Mouse (Mus musculus) neural tube, embryonic 12.5 days (tissue): ENCODE measurements at regions not wholly inside any gene's neighbourhood (a gene's known extent, or its start where the extent isn't known, plus 50 kb on each side); places are given as distances from the start of the nearest gene placed in this dataset.
A peak's percentile ranks its signal among the peaks of the same experiment; 100 is the strongest.

Experiments
- ATAC-seq: fragments of 200-750 bp; cut with Nextera tagmentation; 2 replicates; pipeline ENCODE4 v1.8.0; 2017; ENCODE audit warnings: low read depth, mild to moderate bottlenecking, moderate TSS enrichment, moderate library complexity; ENCODE audit not compliant: low FRiP score
- H3K27ac ChIP-seq: fragments of 300-500 bp; sonication (generic); 2 replicates; pipeline ENCODE4 v1.5.1; 2016
- H3K27me3 ChIP-seq: fragments of 300-500 bp; sonication (generic); replicated peaks from 2 replicates; pipeline ENCODE4 v1.6.1; 2016; ENCODE audit warnings: mild to moderate bottlenecking
- H3K36me3 ChIP-seq: fragments of 300-500 bp; sonication (generic); 2 replicates; pipeline ENCODE4 v1.6.1; 2016; ENCODE audit warnings: mild to moderate bottlenecking
- H3K4me1 ChIP-seq: fragments of 300-500 bp; sonication (generic); 2 replicates; pipeline ENCODE4 v1.6.1; 2016
- H3K4me2 ChIP-seq: fragments of 300-500 bp; sonication (generic); replicated peaks from 2 replicates; pipeline ENCODE4 v1.6.1; 2016; ENCODE audit warnings: mild to moderate bottlenecking
- H3K4me3 ChIP-seq: fragments of 300-500 bp; sonication (generic); 2 replicates; pipeline ENCODE4 v1.5.1; 2016
- H3K9ac ChIP-seq: fragments of 300-500 bp; sonication (generic); 2 replicates; pipeline ENCODE4 v1.6.1; 2016; ENCODE audit warnings: mild to moderate bottlenecking
- H3K9me3 ChIP-seq: fragments of 300-500 bp; sonication (generic); 2 replicates; pipeline ENCODE4 v1.6.1; 2016; ENCODE audit warnings: mild to moderate bottlenecking
- WGBS: fragments of 180-500 bp; shearing (Covaris S2); methylation state at CpG from one replicate; pipeline ENCODE4 v1.1.7; 2016; 5-methylcytosine and 5-hydroxymethylcytosine counted together

DNA sequence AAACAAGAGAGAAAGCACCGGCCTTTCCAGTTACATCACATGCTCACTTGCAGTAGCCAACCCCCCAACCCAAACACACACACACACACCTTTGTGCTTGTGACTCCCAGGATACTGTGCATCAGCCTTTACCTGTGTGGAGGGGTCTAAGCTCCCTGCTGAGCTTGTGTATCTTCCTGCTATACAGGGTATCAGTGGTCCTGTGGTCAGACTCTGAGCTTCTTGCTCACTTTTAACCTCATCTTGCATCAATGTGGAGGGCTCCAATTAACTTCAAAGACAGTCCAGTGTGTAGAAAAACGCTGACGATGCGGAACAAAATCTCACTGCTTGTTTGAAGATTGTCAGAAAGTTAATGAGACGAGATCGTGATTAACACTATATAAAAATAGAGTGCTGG is 71.4 kb upstream of the Gypa start:
- Histone ChIP-seq H3K9ac (no peak overlapping the region), H3K36me3 (no peaks in the 10 kb centered on the region), H3K9me3 (no peaks in the 10 kb centered on the region), H3K27ac (no peak overlapping the region), H3K27me3 (no peaks in the 10 kb centered on the region), H3K4me3 (no peak overlapping the region), H3K4me2 (no peak overlapping the region), H3K4me1 (no peaks in the 10 kb centered on the region)
- 94% methylated on average over 6 of the region's 6 CpGs for WGBS
- ATAC-seq, result no peak

DNA sequence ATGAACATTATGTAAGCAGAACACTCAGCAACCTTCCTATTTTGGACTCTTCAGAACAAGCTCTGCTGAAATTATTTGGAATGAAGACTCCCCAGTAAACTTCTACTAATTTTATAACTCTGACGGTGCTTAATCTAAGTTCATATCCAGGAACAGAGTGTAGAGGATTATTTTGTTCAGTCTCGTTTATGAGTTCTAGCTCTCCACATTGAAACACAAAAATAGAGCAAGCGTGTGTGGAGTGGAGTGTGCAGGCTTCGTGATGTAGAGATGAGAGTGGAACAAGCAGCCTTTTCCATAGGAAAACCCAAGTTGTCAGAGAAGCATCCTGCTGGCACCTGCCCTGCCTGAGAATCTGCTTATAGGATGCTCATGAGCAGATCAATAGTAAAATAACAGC is 77.5 kb upstream of the Gypa start:
- Histone ChIP-seq H3K36me3 (no peaks in the 10 kb centered on the region), H3K9me3 (no peaks in the 10 kb centered on the region), H3K27ac (no peak overlapping the region), H3K4me2 (no peak overlapping the region), H3K27me3 (no peaks in the 10 kb centered on the region), H3K4me1 (no peaks in the 10 kb centered on the region), H3K9ac (no peak overlapping the region), H3K4me3 (no peak overlapping the region)
- ATAC-seq, result no peak
- 91% methylated on average over 4 of the region's 4 CpGs for WGBS

DNA sequence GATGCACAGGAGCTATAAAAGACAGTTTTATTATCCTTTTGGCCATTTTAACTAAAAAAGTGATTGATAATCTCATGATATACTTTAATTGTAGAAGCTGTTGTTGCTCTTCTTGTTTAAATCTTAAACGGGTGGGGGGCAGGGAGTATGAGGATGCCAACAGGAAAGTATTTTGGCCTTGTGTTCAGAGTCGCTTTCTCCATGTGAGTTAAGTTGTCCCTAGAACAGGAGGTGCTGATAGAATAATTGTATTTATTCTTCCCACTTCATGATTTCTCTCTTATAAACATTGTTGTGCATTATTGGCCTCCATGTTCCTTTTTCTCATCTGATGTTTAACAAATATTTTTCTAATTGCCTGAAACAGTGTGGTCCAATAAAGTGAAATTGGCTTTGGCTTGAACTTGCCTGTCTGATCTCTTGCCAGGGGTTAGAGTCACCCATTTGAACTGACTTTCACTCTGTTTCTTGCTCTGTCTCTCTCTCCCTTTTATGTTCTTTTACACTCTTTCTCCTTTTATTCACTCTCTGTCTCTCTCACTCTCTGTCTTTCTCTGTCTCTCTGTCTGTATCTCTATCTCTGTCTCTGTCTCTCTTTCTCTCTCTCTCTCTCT is 93.9 kb upstream of the Gypa start:
- 87% methylated on average over 2 of the region's 2 CpGs for WGBS
- Histone ChIP-seq H3K4me3 (no peak overlapping the region), H3K9ac (no peak overlapping the region), H3K27ac (no peak overlapping the region), H3K36me3 (no peaks in the 10 kb centered on the region), H3K27me3 (no peaks in the 10 kb centered on the region), H3K4me1 (no peaks in the 10 kb centered on the region), H3K4me2 (no peak overlapping the region), H3K9me3 (no peaks in the 10 kb centered on the region)
- ATAC-seq, result no peak

DNA sequence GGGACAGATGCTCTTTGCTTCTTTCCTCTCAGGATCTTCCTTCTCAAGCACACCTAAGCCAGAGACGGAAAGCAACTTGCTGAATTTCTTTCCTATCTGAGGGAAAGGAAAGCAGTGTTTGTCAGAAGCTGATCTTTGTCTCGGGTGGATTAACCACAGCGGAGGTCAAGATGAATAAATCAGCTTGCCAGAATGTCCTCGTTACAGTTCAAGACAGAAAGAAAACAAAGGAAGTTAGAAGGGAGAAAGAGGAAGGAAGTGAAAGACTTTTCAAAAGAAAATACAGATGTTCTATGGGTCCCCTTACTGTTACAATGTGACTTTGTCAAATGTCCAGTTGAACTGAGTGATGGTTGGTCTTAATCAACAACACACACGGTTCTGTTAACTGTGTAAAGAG is 98.6 kb upstream of the Gypa start:
- WGBS, result 55% methylated on average over 5 of the region's 5 CpGs
- H3K4me2 ChIP-seq, result no peak overlapping the region
- no peaks in the 10 kb centered on the region for H3K36me3 ChIP-seq
- H3K9me3 ChIP-seq, result no peaks in the 10 kb centered on the region
- no peak overlapping the region for H3K27ac ChIP-seq
- H3K4me3 ChIP-seq, result no peak overlapping the region
- H3K9ac ChIP-seq, result no peak overlapping the region
- no peak for ATAC-seq
- H3K4me1 ChIP-seq, result no peaks in the 10 kb centered on the region
- no peaks in the 10 kb centered on the region for H3K27me3 ChIP-seq

DNA sequence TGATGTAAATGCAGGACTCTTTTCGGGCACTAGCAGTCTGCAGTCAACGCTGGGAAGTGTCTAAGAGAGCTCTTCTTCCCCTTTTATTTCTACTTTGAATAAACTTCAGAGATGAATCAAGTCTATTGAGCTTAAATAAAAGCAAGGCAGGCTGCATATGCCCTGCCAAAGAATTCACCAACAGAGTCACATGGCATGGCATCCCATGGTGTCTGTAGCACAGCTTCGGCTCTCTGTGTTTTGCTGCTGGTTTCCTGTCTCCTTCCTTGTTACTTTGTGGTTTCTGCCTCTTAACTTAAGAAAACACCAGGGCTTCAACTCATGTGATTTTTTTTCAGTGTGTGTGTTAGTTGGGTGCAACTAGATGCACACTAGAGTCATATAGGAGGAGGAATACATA is 100.5 kb upstream of the Gypa start:
- H3K4me3 ChIP-seq, result no peak overlapping the region
- H3K9me3 ChIP-seq, result no peaks in the 10 kb centered on the region
- H3K4me2 ChIP-seq, result no peak overlapping the region
- no peaks in the 10 kb centered on the region for H3K36me3 ChIP-seq
- H3K27ac ChIP-seq, result no peak overlapping the region
- 79% methylated on average over 3 of the region's 3 CpGs for WGBS
- no peak overlapping the region for H3K9ac ChIP-seq
- no peak for ATAC-seq
- no peaks in the 10 kb centered on the region for H3K27me3 ChIP-seq
- no peaks in the 10 kb centered on the region for H3K4me1 ChIP-seq

DNA sequence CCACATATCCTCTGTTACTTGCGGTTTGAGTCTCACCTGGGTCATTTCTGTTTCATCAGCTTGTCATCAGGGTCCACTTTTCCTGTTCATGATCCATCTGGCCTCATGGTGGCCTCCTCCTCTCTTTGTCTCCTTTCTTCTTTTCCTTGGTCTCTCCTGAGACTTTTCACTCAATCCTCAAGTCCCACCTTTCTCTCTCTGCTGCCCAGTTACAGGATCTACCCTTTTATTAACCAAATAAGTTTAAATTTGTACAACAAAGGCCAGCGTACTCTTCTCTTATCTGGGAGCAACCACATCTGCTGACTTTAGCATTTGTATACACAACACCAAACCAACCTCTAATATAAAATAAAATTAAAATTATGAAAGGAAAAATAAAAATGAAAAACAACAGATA is 124.4 kb upstream of the Gypa start:
- no peak for ATAC-seq
- Histone ChIP-seq H3K9me3 (no peaks in the 10 kb centered on the region), H3K27ac (no peak overlapping the region), H3K4me3 (no peak overlapping the region), H3K4me1 (no peaks in the 10 kb centered on the region), H3K4me2 (no peak overlapping the region), H3K9ac (no peak overlapping the region), H3K27me3 (no peaks in the 10 kb centered on the region), H3K36me3 (no peaks in the 10 kb centered on the region)
- WGBS, result 90% methylated on average over 2 of the region's 2 CpGs

DNA sequence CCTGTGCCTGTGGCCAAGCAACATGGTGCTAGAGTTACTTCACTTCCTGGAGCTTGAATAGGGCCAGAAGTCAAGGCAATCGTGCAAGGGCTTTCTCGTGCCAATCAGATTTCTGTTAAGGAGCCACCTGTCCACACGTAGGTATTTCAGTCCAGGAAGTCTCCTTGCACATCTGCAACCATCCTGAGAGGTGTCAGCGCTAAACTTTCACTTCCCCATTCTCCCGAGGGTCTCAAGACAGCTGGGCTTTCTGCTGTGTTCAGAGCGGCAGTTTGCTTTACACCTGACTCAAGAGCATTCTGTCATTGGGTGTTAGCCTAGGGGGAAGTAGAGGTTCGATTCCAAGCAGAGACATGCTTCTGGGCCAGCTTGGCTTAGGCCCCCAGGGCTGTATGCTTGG is 129.5 kb upstream of the Gypa start:
- no peaks in the 10 kb centered on the region for H3K27me3 ChIP-seq
- H3K9ac ChIP-seq, result no peak overlapping the region
- no peak for ATAC-seq
- no peaks in the 10 kb centered on the region for H3K36me3 ChIP-seq
- 87% methylated on average over 7 of the region's 7 CpGs for WGBS
- no peak overlapping the region for H3K27ac ChIP-seq
- H3K4me3 ChIP-seq, result no peak overlapping the region
- H3K4me2 ChIP-seq, result no peak overlapping the region
- no peaks in the 10 kb centered on the region for H3K4me1 ChIP-seq
- H3K9me3 ChIP-seq, result no peaks in the 10 kb centered on the region

DNA sequence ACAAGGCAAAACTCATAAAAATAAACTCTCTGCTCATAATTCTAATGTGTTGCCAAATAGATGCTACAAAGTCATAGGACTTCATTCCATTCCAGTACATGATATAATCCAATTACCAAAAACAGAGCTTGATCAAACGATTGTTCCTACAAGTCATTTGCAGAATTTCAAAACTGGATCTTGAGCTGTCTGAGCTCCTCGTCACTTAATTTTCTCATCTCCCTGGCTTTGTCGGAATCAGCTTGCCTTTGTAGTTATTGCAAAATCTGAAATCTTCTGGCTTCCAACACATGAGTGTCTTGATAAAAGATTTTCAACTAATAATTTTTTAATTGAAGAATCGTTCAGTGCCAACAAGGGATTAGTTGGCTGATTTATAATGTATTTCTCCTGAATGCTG is 150.3 kb upstream of the Gypa start:
- Histone ChIP-seq H3K9ac (no peak overlapping the region), H3K4me2 (no peak overlapping the region), H3K27ac (no peak overlapping the region), H3K27me3 (no peaks in the 10 kb centered on the region), H3K4me3 (no peak overlapping the region), H3K9me3 (no peaks in the 10 kb centered on the region), H3K36me3 (no peaks in the 10 kb centered on the region), H3K4me1 (no peaks in the 10 kb centered on the region)
- ATAC-seq, result no peak
- 93% methylated on average over 4 of the region's 4 CpGs for WGBS

DNA sequence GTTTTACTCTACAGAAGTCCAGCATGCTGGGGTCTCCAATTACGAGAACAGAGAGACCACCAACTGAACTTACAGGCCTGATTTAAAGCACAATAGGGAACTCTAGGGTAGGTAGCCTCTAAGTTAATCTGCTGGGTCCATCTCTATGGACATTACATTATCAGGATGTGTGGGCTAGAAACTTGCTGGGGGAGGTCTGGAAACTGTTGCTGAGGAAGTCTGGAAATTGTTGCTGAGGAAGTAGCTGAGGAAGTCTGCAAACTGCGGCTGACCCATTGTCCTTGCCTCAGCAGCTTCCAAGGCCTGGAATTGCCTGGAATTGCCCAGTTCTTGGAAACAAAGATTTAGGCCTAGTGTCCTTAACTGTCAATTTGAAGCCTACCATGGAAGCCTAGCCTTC is 155.7 kb upstream of the Gypa start:
- Histone ChIP-seq H3K4me1 (no peaks in the 10 kb centered on the region), H3K27me3 (no peaks in the 10 kb centered on the region), H3K9ac (no peak overlapping the region), H3K36me3 (no peaks in the 10 kb centered on the region), H3K27ac (no peak overlapping the region), H3K4me3 (no peak overlapping the region), H3K4me2 (no peak overlapping the region), H3K9me3 (no peaks in the 10 kb centered on the region)
- 81% methylated on average over 2 of the region's 2 CpGs for WGBS
- no peak for ATAC-seq

DNA sequence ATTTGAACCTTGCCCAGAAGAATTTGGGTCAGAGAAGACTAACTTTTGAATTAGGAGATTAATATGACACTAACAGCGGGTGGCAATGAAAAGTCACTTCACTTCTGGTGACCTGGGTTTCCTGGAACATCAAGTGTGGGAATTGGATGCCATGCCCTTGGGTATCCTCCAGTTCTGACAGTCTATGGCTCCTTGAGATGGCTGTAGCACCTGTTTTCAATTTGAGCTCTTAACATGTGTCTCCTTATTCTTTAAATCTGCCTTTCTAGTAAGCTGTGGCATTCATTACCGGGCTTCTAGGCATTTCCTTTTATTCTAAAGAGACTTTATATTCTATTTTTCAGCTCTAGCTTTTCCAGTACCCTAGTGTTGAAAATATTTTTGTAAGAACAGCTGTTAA is 164.9 kb upstream of the Gypa start:
- Histone ChIP-seq H3K9ac (no peak overlapping the region), H3K4me3 (no peak overlapping the region), H3K27me3 (no peaks in the 10 kb centered on the region), H3K27ac (no peak overlapping the region), H3K4me1 (no peaks in the 10 kb centered on the region), H3K4me2 (no peak overlapping the region), H3K36me3 (no peaks in the 10 kb centered on the region), H3K9me3 (no peaks in the 10 kb centered on the region)
- 78% methylated on average over 2 of the region's 2 CpGs for WGBS
- no peak for ATAC-seq

DNA sequence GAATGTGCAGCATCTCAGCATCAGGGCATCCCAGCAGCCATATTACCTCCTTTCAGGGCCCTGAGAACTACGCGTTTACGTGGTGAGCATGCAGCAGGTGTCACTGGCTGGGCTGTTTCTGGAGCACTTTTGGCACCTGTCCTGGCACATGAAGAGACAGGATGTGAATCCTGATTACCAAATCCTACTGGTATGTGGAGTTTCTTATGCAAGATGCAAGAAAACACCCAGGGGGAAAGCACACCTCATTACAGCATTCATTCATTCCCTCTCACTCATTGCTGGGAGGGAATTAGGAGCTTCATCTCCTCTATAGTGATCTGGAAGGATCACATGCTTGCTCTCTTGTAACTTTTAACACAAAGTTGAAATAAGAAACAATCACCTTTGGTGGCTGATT is 167.7 kb upstream of the Gypa start:
- H3K27me3 ChIP-seq, result no peaks in the 10 kb centered on the region
- H3K9me3 ChIP-seq, result no peaks in the 10 kb centered on the region
- no peak for ATAC-seq
- no peak overlapping the region for H3K27ac ChIP-seq
- H3K36me3 ChIP-seq, result no peaks in the 10 kb centered on the region
- 96% methylated on average over 3 of the region's 3 CpGs for WGBS
- H3K4me2 ChIP-seq, result no peak overlapping the region
- no peaks in the 10 kb centered on the region for H3K4me1 ChIP-seq
- no peak overlapping the region for H3K4me3 ChIP-seq
- H3K9ac ChIP-seq, result no peak overlapping the region

DNA sequence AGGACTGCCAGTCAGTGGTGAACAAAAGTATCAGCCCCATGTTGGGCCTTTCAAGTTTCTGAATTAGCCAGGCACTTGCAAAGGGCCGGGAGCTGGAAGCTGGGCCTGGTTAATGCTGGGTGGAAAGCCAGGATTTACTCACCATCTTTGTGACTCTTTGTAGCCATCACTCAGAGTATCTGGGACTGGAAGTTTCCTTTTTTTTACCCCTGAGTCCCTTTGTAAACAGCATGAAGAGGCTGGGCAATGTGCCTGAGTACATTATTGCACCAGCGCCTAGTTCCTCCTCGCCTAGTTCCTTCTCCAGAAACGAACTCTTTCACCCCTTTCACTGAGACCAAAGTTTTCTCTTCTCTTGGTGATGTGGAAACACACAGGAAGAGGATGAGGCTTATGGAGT is 168.4 kb upstream of the Gypa start:
- 66% methylated on average over 4 of the region's 4 CpGs for WGBS
- Histone ChIP-seq H3K36me3 (no peaks in the 10 kb centered on the region), H3K4me1 (no peaks in the 10 kb centered on the region), H3K9me3 (no peaks in the 10 kb centered on the region), H3K27me3 (no peaks in the 10 kb centered on the region), H3K4me2 (no peak overlapping the region), H3K27ac (no peak overlapping the region), H3K4me3 (no peak overlapping the region), H3K9ac (no peak overlapping the region)
- no peak for ATAC-seq

DNA sequence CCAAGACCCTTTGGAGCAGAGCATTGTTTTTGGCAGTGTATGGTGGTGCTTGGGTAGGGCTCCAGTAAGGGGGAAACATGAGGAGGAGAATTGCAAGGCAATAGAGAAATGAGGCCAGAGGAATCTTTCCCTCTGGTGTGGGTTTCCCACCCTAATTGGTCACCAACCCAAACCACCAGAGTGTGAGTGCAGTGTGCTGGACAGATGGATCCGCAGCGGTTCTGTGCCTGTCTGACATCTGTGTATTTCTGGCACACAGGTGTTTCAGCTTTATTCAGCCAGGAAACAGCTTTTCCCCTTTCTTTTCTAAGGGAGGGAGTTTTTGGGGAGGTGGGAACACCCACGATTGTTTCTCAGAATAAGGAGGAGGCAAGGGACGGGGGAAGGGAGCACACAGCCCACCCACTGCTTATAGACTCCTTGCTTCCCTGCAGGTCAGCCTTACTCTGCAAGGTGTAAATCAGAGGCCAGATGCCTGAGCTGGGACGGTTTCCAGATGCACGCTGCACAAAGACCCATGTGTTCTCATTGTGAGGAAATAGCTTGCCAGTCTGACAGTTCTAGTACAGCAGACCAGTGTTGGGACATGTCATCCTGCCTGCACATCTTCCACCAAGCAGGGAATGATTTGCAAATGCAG is 175.2 kb upstream of the Gypa start:
- no peaks in the 10 kb centered on the region for H3K9me3 ChIP-seq
- no peaks in the 10 kb centered on the region for H3K36me3 ChIP-seq
- no peak overlapping the region for H3K9ac ChIP-seq
- WGBS, result 28% methylated on average over 6 of the region's 6 CpGs
- 0 out of 2 replicates have a peak, but pooled peaks have one; percentile 26 for ATAC-seq
- H3K4me1 ChIP-seq, result peaks cover 29% of the 10 kb centered on the region
- no peak overlapping the region for H3K4me2 ChIP-seq
- H3K27me3 ChIP-seq, result 0 out of 2 replicates have a peak, but pooled peaks cover under 1% of the 10 kb centered on the region
- H3K27ac ChIP-seq, result no peak overlapping the region
- no peak overlapping the region for H3K4me3 ChIP-seq
